Mouse (Mus musculus) hindbrain, embryonic 16.5 days (tissue): Measurements from ENCODE around the gene Gm21312. TPM values are rescaled to one million over a fixed set of nuclear protein-coding genes. Genes with fewer than 3 reads are reported as not detected.
"Not testable (repeated sequence)": the region's sequence is repeated elsewhere in the genome, so short reads cannot be mapped to it uniquely, and the experiment has no call there.

Experiments used
- ATAC-seq: fragments of 200-750 bp; cut with Nextera tagmentation; 2 replicates; pipeline ENCODE4 v1.8.0; 2017; ENCODE audit warnings: moderate TSS enrichment, moderate library complexity
- H3K27ac ChIP-seq: fragments of 300-500 bp; sonication (generic); 2 replicates; pipeline ENCODE4 v1.5.1; 2014; ENCODE audit warnings: low read depth, mild to moderate bottlenecking, control low read depth, low read length, moderate library complexity
- H3K27me3 ChIP-seq: fragments of 300-500 bp; sonication (generic); replicated peaks from 2 replicates; pipeline ENCODE4 v1.6.1; 2014; ENCODE audit warnings: low read length; ENCODE audit not compliant: control insufficient read depth, insufficient read depth
- H3K36me3 ChIP-seq: fragments of 300-500 bp; sonication (generic); 2 replicates; pipeline ENCODE4 v1.6.1; 2014; ENCODE audit warnings: mild to moderate bottlenecking, low read length, moderate library complexity, mixed read lengths; ENCODE audit not compliant: control insufficient read depth, insufficient read depth
- H3K4me1 ChIP-seq: fragments of 300-500 bp; sonication (generic); 2 replicates; pipeline ENCODE4 v1.6.1; 2014; ENCODE audit warnings: low read depth, low read length; ENCODE audit not compliant: control insufficient read depth, insufficient read depth
- H3K4me2 ChIP-seq: fragments of 300-500 bp; sonication (generic); 2 replicates; pipeline ENCODE4 v1.6.1; 2014; ENCODE audit warnings: mild to moderate bottlenecking, low read length, control low read depth, moderate library complexity
- H3K4me3 ChIP-seq: fragments of 300-500 bp; sonication (generic); 2 replicates; pipeline ENCODE4 v1.5.1; 2014; ENCODE audit warnings: mild to moderate bottlenecking, low read length, control low read depth, moderate library complexity
- H3K9ac ChIP-seq: fragments of 300-500 bp; sonication (generic); 2 replicates; pipeline ENCODE4 v1.6.1; 2014; ENCODE audit warnings: low read depth, mild to moderate bottlenecking, control low read depth, low read length, moderate library complexity
- H3K9me3 ChIP-seq: fragments of 300-500 bp; sonication (generic); 2 replicates; pipeline ENCODE4 v1.6.1; 2014; ENCODE audit warnings: mild to moderate bottlenecking, low read length, moderate library complexity; ENCODE audit not compliant: control insufficient read depth
- WGBS: fragments of 180-500 bp; shearing (Covaris S2); extraction: QIAGEN DNeasy Blood & Tissue Kit; methylation state at CpG from one replicate; pipeline ENCODE4 v1.1.7; 2014; 5-methylcytosine and 5-hydroxymethylcytosine counted together
- polyA plus RNA-seq: library from polyadenylated mRNA; unstranded; fragments of >200 nt; fragmentation: Nextera tagmentation; extraction: Ambion mirVana; gene quantifications from 2 replicates; pipeline ENCODE4 v1.2.1, GENCODE M21; 2015

Gene Gm21312
- not detected in 2 replicates for polyA plus RNA-seq

DNA sequence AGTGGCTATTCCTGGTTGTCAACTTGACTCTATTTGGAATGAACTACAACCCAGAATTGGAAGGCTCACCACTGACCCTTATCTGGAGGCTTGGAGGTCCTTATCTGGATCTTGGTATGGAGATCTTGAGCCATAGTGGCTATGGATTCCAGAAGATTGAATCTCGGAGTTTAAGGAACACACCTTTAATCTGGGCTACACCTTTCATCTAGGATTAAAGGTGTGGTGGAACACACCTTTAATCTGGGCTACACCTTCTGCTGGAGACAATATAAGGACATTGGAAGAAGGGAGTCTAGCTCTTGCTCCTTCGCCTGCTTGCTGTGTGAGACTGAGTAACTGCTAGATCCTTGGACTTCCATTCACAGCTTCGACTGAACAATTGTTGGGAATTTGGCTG, at the start of gene Gm21312:
TSS of gene Gm21312 (plus strand) at position 301 of the 400 bp plus-strand sequence.
- H3K27me3 ChIP-seq, H3K4me1 ChIP-seq, H3K4me2 ChIP-seq, H3K9me3 ChIP-seq, H3K9ac ChIP-seq, H3K27ac ChIP-seq, ATAC-seq, H3K36me3 ChIP-seq, H3K4me3 ChIP-seq: not testable (repeated sequence)
- no CpG with 5 or more reads among the region's 3 CpGs for WGBS

DNA sequence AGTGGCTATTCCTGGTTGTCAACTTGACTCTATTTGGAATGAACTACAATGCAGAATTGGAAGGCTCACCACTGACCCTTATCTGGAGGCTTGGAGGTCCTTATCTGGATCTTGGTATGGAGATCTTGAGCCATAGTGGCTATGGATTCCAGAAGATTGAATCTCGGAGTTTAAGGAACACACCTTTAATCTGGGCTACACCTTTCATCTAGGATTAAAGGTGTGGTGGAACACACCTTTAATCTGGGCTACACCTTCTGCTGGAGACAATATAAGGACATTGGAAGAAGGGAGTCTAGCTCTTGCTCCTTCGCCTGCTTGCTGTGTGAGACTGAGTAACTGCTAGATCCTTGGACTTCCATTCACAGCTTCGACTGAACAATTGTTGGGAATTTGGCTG, 34.1 kb upstream of the Gm21312 start, which contains the start of gene Gm21293:
TSS of gene Gm21293 (plus strand) at position 301 of the 400 bp plus-strand sequence.
- not testable (repeated sequence) for H3K27ac ChIP-seq, H3K4me3 ChIP-seq, H3K27me3 ChIP-seq, H3K4me2 ChIP-seq, H3K9me3 ChIP-seq, H3K9ac ChIP-seq, ATAC-seq, H3K36me3 ChIP-seq, H3K4me1 ChIP-seq
- WGBS, result no CpG with 5 or more reads among the region's 3 CpGs

DNA sequence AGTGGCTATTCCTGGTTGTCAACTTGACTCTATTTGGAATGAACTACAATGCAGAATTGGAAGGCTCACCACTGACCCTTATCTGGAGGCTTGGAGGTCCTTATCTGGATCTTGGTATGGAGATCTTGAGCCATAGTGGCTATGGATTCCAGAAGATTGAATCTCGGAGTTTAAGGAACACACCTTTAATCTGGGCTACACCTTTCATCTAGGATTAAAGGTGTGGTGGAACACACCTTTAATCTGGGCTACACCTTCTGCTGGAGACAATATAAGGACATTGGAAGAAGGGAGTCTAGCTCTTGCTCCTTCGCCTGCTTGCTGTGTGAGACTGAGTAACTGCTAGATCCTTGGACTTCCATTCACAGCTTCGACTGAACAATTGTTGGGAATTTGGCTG, 25.6 kb upstream of the Gm21312 start, which contains the start of gene Gm6763:
TSS of gene Gm6763 (plus strand) at position 301 of the 400 bp plus-strand sequence.
- H3K27me3 ChIP-seq, H3K4me1 ChIP-seq, ATAC-seq, H3K4me3 ChIP-seq, H3K36me3 ChIP-seq, H3K9ac ChIP-seq, H3K4me2 ChIP-seq, H3K9me3 ChIP-seq, H3K27ac ChIP-seq: not testable (repeated sequence)
- WGBS, result no CpG with 5 or more reads among the region's 3 CpGs

DNA sequence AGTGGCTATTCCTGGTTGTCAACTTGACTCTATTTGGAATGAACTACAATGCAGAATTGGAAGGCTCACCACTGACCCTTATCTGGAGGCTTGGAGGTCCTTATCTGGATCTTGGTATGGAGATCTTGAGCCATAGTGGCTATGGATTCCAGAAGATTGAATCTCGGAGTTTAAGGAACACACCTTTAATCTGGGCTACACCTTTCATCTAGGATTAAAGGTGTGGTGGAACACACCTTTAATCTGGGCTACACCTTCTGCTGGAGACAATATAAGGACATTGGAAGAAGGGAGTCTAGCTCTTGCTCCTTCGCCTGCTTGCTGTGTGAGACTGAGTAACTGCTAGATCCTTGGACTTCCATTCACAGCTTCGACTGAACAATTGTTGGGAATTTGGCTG, 17.1 kb upstream of the Gm21312 start, which contains the start of gene Gm8764:
TSS of gene Gm8764 (plus strand) at position 301 of the 400 bp plus-strand sequence.
- not testable (repeated sequence) for H3K4me1 ChIP-seq, H3K27ac ChIP-seq, H3K9ac ChIP-seq, ATAC-seq, H3K36me3 ChIP-seq, H3K27me3 ChIP-seq, H3K4me3 ChIP-seq, H3K9me3 ChIP-seq, H3K4me2 ChIP-seq
- no CpG with 5 or more reads among the region's 3 CpGs for WGBS

DNA sequence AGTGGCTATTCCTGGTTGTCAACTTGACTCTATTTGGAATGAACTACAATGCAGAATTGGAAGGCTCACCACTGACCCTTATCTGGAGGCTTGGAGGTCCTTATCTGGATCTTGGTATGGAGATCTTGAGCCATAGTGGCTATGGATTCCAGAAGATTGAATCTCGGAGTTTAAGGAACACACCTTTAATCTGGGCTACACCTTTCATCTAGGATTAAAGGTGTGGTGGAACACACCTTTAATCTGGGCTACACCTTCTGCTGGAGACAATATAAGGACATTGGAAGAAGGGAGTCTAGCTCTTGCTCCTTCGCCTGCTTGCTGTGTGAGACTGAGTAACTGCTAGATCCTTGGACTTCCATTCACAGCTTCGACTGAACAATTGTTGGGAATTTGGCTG, 8.6 kb upstream of the Gm21312 start, which contains the start of gene Gm21304:
TSS of gene Gm21304 (plus strand) at position 301 of the 400 bp plus-strand sequence.
- ATAC-seq, H3K4me1 ChIP-seq, H3K27me3 ChIP-seq, H3K4me3 ChIP-seq, H3K4me2 ChIP-seq, H3K9me3 ChIP-seq, H3K9ac ChIP-seq, H3K36me3 ChIP-seq, H3K27ac ChIP-seq: not testable (repeated sequence)
- no CpG with 5 or more reads among the region's 3 CpGs for WGBS

DNA sequence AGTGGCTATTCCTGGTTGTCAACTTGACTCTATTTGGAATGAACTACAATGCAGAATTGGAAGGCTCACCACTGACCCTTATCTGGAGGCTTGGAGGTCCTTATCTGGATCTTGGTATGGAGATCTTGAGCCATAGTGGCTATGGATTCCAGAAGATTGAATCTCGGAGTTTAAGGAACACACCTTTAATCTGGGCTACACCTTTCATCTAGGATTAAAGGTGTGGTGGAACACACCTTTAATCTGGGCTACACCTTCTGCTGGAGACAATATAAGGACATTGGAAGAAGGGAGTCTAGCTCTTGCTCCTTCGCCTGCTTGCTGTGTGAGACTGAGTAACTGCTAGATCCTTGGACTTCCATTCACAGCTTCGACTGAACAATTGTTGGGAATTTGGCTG, 8.4 kb downstream of the Gm21312 start, which contains the start of gene Gm20765:
TSS of gene Gm20765 (plus strand) at position 301 of the 400 bp plus-strand sequence.
- no CpG with 5 or more reads among the region's 3 CpGs for WGBS
- ATAC-seq, result not testable (repeated sequence)

DNA sequence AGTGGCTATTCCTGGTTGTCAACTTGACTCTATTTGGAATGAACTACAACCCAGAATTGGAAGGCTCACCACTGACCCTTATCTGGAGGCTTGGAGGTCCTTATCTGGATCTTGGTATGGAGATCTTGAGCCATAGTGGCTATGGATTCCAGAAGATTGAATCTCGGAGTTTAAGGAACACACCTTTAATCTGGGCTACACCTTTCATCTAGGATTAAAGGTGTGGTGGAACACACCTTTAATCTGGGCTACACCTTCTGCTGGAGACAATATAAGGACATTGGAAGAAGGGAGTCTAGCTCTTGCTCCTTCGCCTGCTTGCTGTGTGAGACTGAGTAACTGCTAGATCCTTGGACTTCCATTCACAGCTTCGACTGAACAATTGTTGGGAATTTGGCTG, 16.9 kb downstream of the Gm21312 start, which contains the start of gene Gm4340:
TSS of gene Gm4340 (plus strand) at position 301 of the 400 bp plus-strand sequence.
- H3K4me1 ChIP-seq, H3K36me3 ChIP-seq, H3K4me2 ChIP-seq, H3K27me3 ChIP-seq, H3K9me3 ChIP-seq, ATAC-seq, H3K9ac ChIP-seq, H3K4me3 ChIP-seq, H3K27ac ChIP-seq: not testable (repeated sequence)
- no CpG with 5 or more reads among the region's 3 CpGs for WGBS

More for the DNA sequence above, 8.4 kb downstream of the Gm21312 start, which contains the start of gene Gm20765:
- H3K27ac ChIP-seq, H3K9ac ChIP-seq, H3K4me3 ChIP-seq, H3K27me3 ChIP-seq, H3K4me2 ChIP-seq, H3K4me1 ChIP-seq, H3K36me3 ChIP-seq, H3K9me3 ChIP-seq: not testable (repeated sequence)

DNA sequence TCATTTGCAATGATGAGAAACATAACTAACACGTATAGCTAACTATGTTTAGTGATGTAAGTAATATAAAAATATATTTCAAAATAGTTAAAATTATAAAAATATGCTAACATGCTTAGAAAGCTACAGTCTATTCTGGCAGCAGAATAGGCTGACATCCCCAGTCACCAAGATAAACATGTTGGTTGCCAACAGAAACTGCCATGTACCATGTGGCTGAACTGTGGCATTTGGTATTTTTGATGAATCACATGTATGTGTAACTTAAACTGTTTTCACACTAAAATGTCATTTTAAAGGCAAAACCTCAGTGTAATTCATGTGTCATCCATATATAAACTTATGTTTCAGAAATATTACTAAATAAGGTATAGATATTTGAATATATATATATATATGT, 32.8 kb downstream of the Gm21312 start:
- Histone ChIP-seq H3K9ac (no peak overlapping the region), H3K27ac (no peak overlapping the region), H3K27me3 (no peaks in the 10 kb centered on the region), H3K4me3 (no peak overlapping the region), H3K36me3 (no peaks in the 10 kb centered on the region), H3K4me2 (no peak overlapping the region), H3K9me3 (no peaks in the 10 kb centered on the region), H3K4me1 (no peaks in the 10 kb centered on the region)
- ATAC-seq, result no peak
- WGBS, result 86% methylated on average over 1 of the region's 1 CpGs

DNA sequence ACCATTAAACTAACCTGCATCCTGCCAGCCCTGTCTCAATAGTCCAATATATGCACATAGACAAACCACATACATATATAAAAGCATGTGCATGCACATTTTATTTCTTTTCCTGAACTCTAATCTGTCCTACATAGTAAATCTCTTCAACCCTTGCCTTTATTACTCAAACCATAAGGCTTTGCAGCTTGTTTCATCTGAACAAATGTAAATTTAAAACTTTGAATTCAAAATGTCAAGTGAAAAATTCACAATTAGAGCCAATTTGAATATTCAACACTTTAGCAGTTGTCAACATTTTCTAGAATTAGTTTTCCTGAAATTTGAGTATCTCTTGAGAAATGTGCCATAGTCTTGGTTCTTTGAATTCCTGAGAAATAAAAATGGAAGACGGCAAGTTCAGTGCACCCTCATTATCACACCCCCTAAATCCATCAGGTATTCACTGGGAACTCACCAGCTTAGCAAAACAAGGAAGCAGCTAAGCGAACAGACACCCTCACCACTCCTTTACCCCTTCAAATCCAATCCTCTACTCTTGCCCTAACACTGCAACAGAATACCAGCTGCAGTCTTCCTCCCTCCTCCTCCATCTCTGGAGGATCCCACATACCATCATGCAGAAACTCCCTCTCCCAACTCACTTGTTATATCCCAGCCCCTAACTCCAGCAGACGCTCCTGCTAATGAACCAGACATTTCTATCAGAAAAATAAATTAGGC, 33.6 kb downstream of the Gm21312 start:
- WGBS, result 80% methylated on average over 3 of the region's 3 CpGs
- H3K9ac ChIP-seq, result no peak overlapping the region
- no peaks in the 10 kb centered on the region for H3K9me3 ChIP-seq
- no peak overlapping the region for H3K4me2 ChIP-seq
- H3K27me3 ChIP-seq, result no peaks in the 10 kb centered on the region
- no peak overlapping the region for H3K4me3 ChIP-seq
- H3K4me1 ChIP-seq, result no peaks in the 10 kb centered on the region
- H3K27ac ChIP-seq, result no peak overlapping the region
- ATAC-seq, result no peak
- H3K36me3 ChIP-seq, result no peaks in the 10 kb centered on the region
